Mouse (Mus musculus) left cerebral cortex, adult 2 months (tissue): ENCODE data around the gene Zfp672. TPM values are rescaled to one million over a fixed set of nuclear protein-coding genes. Genes with fewer than 3 reads are reported as not detected.
A peak's percentile ranks its signal among the peaks of the same experiment; 100 is the strongest.

Experiments used
- DNase-seq, 2 experiments: peaks; one replicate each; pipeline ENCODE4 v3.0.0; 2021 to 2022; ENCODE audit warnings: low spot score in 2 of 2, mixed read lengths in 1 of 2; ENCODE audit errors: extremely low spot score in 1 of 2
- H3K27ac ChIP-seq: fragments of 200-600 bp; 2 replicates; pipeline ENCODE4 v1.8.1; 2022
- H3K4me3 ChIP-seq: fragments of 200-600 bp; 2 replicates; pipeline ENCODE4 v1.8.1; 2022
- CTCF ChIP-seq: fragments of 200-600 bp; IDR thresholded peaks from 2 replicates; pipeline ENCODE4 v1.8.1; 2022; ENCODE audit warnings: antibody characterized with exemption, mild to moderate bottlenecking, moderate library complexity
- intact Hi-C: fragments of 180-260 bp; cut with DNase I; formaldehyde crosslinking; loops from one replicate; pipeline ENCODE4 v1.15.1; 2025
- total RNA-seq, 2 experiments: library from RNA; stranded (reverse); gene quantifications; 2 replicates each; pipeline ENCODE4 v1.2.3; 2021

Gene Zfp672
- total RNA-seq, 2 experiments from 2014 or later: 46.2 to 49.7 TPM

DNA sequence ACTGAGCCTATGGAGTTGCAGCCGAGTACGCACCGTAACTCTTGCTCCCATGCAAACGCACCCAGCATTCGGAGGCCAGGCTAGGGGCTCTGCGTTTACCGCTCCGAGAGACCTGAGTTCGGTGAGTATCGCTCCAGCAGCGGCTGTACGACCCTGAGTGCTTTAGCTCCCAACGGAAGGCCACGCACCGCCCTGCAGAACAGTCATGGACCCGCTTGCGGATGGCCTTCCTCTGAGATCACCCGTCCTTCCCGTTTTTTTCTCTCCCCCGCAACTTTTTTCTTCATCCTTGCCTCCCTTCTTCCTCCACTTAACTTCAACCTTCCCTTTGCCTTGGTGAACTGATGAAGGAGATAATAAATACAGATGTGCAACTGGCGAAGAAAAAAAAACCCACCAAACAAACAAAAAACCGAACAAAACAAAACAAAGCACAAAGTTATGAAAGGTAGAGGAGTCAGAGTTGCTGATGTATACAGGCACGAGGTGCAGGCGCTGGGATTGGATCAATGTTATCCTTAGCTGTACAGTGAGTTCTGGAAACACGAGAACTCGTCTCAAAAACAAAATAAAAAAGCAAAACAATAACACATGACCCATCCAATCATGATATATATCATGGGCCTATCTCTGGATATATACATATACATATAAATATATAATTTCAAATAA is 27.2 kb downstream of the Zfp672 start:
- TF ChIP-seq CTCF: no peak
- Histone ChIP-seq H3K27ac (peak overlapping the region; percentile 70), H3K4me3 (peak overlapping the region; percentile 79)
- intact Hi-C loops: loop anchor here (1.0 to 10.0 kb wide), 7 partner anchors 20 to 294 kb away; partner anchors contain the start of genes Cnot8, Igtp, Irgm2 and Larp1
- no peak for DNase-seq

- intact Hi-C loops: loop anchor here (1.0 to 10.0 kb wide), 7 partner anchors 21 to 293 kb away; partner anchors contain the start of genes Cnot8, Igtp, Irgm2 and Larp1
- peak; percentile 76 for TF ChIP-seq CTCF
- H3K27ac ChIP-seq: peak overlapping the region; percentile 76
- H3K4me3 ChIP-seq: peak overlapping the region; percentile 79
- DNase-seq: peak; percentile 97 to 100
These were observed 28.0 kb downstream of the Zfp672 start for GRCm38 (mm10) chr11:58301837-58302754.

DNA sequence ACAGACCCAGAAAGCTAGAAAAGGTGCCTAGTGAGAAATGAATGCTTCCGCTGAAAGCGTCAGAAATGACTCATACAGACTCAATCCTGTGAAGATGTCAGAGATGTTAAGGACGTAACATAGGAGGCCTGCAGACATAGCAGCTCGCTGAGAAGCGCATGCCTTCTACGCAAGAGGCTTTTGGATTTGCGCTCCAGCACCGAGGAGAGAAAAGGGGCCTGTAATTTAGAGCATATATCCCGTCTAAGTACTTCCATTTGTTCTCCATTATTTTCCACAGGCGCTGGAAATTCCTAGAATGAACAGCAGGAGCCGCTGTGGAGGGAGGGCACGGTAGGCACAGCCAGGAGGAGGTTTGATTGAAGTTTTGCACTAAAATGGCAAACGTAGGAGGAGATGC is 29.1 kb downstream of the Zfp672 start:
- TF ChIP-seq CTCF: peak; percentile 86
- peak; percentile 71 to 79 for DNase-seq
- Histone ChIP-seq H3K27ac (peak overlapping the region; percentile 76), H3K4me3 (peak overlapping the region; percentile 79)
- intact Hi-C loops: loop anchor here (5.0 to 10.0 kb wide), 3 partner anchors 101 to 196 kb away; partner anchors contain the start of genes Cnot8, Igtp and Irgm2

- intact Hi-C loops: no loop called here
- no peak for DNase-seq
- Histone ChIP-seq H3K27ac (no peak overlapping the region), H3K4me3 (no peak overlapping the region)
- TF ChIP-seq CTCF: no peak
These were observed 32.7 kb downstream of the Zfp672 start for GRCm38 (mm10) chr11:58297396-58297795.

DNA sequence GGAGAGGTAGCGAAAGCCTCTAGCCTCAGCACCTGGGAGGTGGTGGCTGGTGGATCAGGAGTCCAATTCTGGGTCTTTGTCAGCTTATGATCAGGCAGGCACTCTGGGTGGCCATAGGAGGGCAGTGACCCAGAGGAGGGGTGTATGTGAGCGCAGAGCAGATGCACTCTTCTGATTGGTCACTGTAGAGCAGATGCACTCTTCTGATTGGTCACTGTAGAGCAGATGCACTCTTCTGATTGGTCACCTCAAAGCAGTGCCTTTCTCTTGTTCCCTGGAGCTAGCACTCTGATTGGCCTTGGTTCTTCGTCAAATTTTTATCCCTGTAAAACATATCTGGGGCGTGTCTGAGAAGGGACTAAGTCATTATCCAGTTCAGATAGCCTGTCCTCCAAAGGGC is 37.3 kb downstream of the Zfp672 start:
- DNase-seq: no peak
- Histone ChIP-seq H3K4me3 (no peak overlapping the region), H3K27ac (no peak overlapping the region)
- intact Hi-C loops: no loop called here
- no peak for TF ChIP-seq CTCF

DNA sequence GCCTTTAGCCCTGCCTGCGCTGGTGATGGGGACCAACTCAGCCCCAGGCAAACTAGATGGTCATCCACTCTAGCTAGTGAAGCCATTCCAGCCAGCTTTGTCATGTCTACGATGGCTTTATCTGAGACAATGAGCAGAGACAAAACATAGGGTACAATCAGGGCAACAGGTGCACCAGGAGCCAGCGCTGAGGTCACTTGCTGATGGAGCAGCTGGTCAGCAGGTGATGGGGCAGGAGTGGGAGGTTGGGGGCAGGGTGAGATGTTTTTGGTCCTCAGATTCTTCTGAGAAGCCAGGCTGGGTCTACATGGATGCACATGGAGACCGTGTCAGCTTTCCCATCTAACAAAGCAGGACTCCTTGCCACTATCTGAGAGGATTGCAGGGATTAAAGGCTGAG is 39.3 kb downstream of the Zfp672 start:
- no peak overlapping the region for H3K4me3 ChIP-seq
- H3K27ac ChIP-seq: no peak overlapping the region
- no peak for DNase-seq
- TF ChIP-seq CTCF: no peak
- intact Hi-C loops: no loop called here

- DNase-seq: no peak
- TF ChIP-seq CTCF: no peak
- Histone ChIP-seq H3K27ac (no peak overlapping the region), H3K4me3 (no peak overlapping the region)
- intact Hi-C loops: no loop called here
These were observed 40.0 kb downstream of the Zfp672 start for GRCm38 (mm10) chr11:58289992-58290682.

DNA sequence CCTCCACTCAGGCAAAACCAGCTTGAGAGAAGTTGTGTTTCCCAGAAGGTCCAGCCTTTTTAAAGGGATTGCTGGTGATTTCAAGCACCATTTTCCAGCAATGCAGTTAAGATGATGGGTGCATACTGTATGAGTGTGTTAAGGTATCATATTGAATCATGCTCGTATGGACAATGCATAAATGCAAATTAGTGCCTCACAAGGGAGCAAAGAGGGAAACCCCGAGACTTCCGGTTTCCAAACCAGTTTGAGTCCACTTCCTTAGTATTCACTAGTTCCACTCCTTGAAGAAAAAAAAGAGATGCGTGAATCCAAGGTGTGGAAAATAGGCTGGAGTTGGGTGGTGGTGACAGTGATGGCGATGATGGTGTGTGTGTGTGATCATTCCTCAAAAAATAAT is 47.6 kb downstream of the Zfp672 start:
- H3K27ac ChIP-seq: no peak overlapping the region
- TF ChIP-seq CTCF: no peak
- DNase-seq: no peak
- no peak overlapping the region for H3K4me3 ChIP-seq
- intact Hi-C loops: no loop called here

DNA sequence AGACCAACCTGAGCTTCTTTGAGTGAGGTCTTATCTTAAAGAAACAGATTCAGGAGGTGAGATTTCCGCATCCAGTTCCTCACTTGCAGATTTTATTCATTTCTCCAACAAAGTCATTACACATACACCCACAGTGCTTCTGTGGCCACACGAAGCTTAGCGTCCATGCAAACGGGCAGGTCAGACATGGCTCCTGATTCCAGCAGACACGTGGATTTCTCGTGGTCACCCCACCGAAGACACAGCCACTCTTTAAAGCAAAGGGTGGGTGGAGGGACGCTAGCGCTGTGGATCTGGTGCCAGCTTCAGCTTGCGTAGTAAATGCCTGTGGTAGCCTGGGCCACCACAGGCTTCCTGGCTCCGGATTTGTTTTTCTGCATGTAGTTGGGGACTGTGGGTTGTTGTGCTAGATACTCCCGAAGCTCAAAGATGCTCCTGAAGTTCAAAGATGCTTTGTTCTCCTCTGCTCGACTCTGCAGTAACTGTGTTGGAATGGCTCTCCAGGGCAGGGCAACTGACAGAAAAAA is 48.1 kb downstream of the Zfp672 start:
- DNase-seq: no peak
- intact Hi-C loops: no loop called here
- Histone ChIP-seq H3K27ac (no peak overlapping the region), H3K4me3 (no peak overlapping the region)
- TF ChIP-seq CTCF: no peak

- DNase-seq: no peak
- intact Hi-C loops: no loop called here
These were observed 54.4 kb downstream of the Zfp672 start for GRCm38 (mm10) chr11:58275756-58276155.

GRCm38 (mm10) chr11:58274572-58274971 is 55.6 kb downstream of the Zfp672 start, which contains the start of gene 4930438A08Rik:
Gene 4930438A08Rik (plus strand): TSS chr11:58274799.
- H3K4me3 ChIP-seq: no peak within 1 kb of the TSS
- no peak within 1 kb of the TSS for H3K27ac ChIP-seq
- no peak for TF ChIP-seq CTCF
- intact Hi-C loops: no loop called here
- no peak for DNase-seq

More at GRCm38 (mm10) chr11:58275756-58276155, 54.4 kb downstream of the Zfp672 start:
- H3K4me3 ChIP-seq: no peak overlapping the region
- no peak for TF ChIP-seq CTCF
- H3K27ac ChIP-seq: no peak overlapping the region
